Mouse (Mus musculus) regulatory T cell (primary cell): ENCODE measurements around the gene Akip1.

Experiments
- in situ Hi-C: fragments of 300-600 bp; cut with MboI, MseI; formaldehyde crosslinking; loops from one replicate; pipeline ENCODE4 v1.15.1; 2025; ENCODE audit warnings: high pct_unique_total_duplicates

Akip1 gene

GRCm38 (mm10) chr7:109703190-109704015 lies at the start of gene Akip1, which contains the start of gene St5:
Akip1 (plus strand) TSS chr7:109703690.
St5 (minus strand) TSS chr7:109703605.
- in situ Hi-C loops, result loop anchor here (5.0 kb wide), 1 partner anchor 186 kb away; the partner anchor contains the start of gene Rpl27a

GRCm38 (mm10) chr7:109654871-109655270 lies 48.6 kb upstream of the Akip1 start:
- in situ Hi-C loops, result no loop called here

GRCm38 (mm10) chr7:109657884-109658283 lies 45.6 kb upstream of the Akip1 start:
- in situ Hi-C loops, result no loop called here

GRCm38 (mm10) chr7:109659278-109659677 lies 44.2 kb upstream of the Akip1 start:
- in situ Hi-C loops, result no loop called here

- in situ Hi-C loops, result no loop called here
Observed at GRCm38 (mm10) chr7:109662626-109663025, 40.9 kb upstream of the Akip1 start.

- in situ Hi-C loops, result no loop called here
Observed at GRCm38 (mm10) chr7:109666664-109667063, 36.8 kb upstream of the Akip1 start.

- in situ Hi-C loops, result no loop called here
Observed at GRCm38 (mm10) chr7:109669426-109670170, 33.9 kb upstream of the Akip1 start.

- in situ Hi-C loops, result no loop called here
Observed at GRCm38 (mm10) chr7:109671581-109672471, 31.7 kb upstream of the Akip1 start.

- in situ Hi-C loops, result no loop called here
Observed at GRCm38 (mm10) chr7:109674944-109675628, 28.4 kb upstream of the Akip1 start.

- in situ Hi-C loops, result no loop called here
Observed at GRCm38 (mm10) chr7:109680284-109680683, 23.2 kb upstream of the Akip1 start.

GRCm38 (mm10) chr7:109680879-109681278 lies 22.6 kb upstream of the Akip1 start:
- in situ Hi-C loops, result no loop called here

- in situ Hi-C loops, result no loop called here
Observed at GRCm38 (mm10) chr7:109686585-109687128, 16.8 kb upstream of the Akip1 start.

- in situ Hi-C loops, result no loop called here
Observed at GRCm38 (mm10) chr7:109690101-109690500, 13.4 kb upstream of the Akip1 start.

GRCm38 (mm10) chr7:109690961-109691360 lies 12.5 kb upstream of the Akip1 start:
- in situ Hi-C loops, result no loop called here

- in situ Hi-C loops, result no loop called here
Observed at GRCm38 (mm10) chr7:109694576-109695338, 8.7 kb upstream of the Akip1 start.

GRCm38 (mm10) chr7:109695339-109695726 lies 8.2 kb upstream of the Akip1 start:
- in situ Hi-C loops, result no loop called here

GRCm38 (mm10) chr7:109700213-109700612 lies 3.3 kb upstream of the Akip1 start:
- in situ Hi-C loops, result loop anchor here (5.0 kb wide), 1 partner anchor 183 kb away; the partner anchor contains the start of gene Rpl27a

GRCm38 (mm10) chr7:109702721-109703120 lies 769 bp upstream of the Akip1 start:
- in situ Hi-C loops, result loop anchor here (5.0 kb wide), 1 partner anchor 185 kb away; the partner anchor contains the start of gene Rpl27a

GRCm38 (mm10) chr7:109704016-109704377 lies 507 bp downstream of the Akip1 start:
- in situ Hi-C loops, result loop anchor here (5.0 kb wide), 1 partner anchor 187 kb away; the partner anchor contains the start of gene Rpl27a

- in situ Hi-C loops, result loop anchor here (5.0 kb wide), 1 partner anchor 187 kb away; the partner anchor contains the start of gene Rpl27a
Observed at GRCm38 (mm10) chr7:109704461-109704860, 971 bp downstream of the Akip1 start.
